Mouse (Mus musculus) liver, embryonic 18 days (tissue): ENCODE measurements around the gene Prrx2. TPM values are rescaled to one million over a fixed set of nuclear protein-coding genes. Genes with fewer than 3 reads are reported as not detected.

Experiments used
- polyA plus RNA-seq: library from polyadenylated mRNA; depleted of rRNA; stranded (reverse); fragments of >200 nt; gene quantifications from 2 replicates; pipeline ENCODE4 v1.2.3, GENCODE M21; 2012; rRNA removed

Prrx2 gene
- 0.17 and 0.19 TPM in 2 replicates for polyA plus RNA-seq

GRCm38 (mm10) chr2:30834373-30835022, at the start of gene Prrx2:
TSS of gene Prrx2 (plus strand) at chr2:30834972.

DNA sequence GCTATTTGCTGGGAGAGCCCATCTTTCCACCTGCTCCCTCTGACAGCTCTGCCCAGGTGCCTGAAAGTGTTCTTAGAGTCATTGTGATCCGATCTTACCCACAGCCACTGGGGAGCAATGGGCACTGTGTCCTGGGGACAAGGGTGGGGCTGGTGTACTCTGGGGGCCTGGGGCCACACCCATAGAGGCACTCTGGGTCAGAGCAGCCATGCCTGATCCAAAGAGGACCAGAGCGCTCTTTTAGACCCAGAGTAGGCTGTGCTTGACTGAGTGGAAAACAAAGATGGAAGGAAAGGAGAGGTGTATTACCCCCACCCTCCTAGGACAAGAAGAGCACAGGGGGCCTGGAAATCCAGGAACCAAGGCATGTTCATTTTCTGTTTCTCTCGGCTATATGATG, 31.2 kb upstream of the Prrx2 start, which contains the start of gene 1700001O22Rik:
1700001O22Rik (minus strand) TSS at position 58 of the 400 bp plus-strand sequence.

GRCm38 (mm10) chr2:30807648-30808295, 27.0 kb upstream of the Prrx2 start, which contains the start of gene Ntmt1:
TSS of gene Ntmt1 (plus strand) at chr2:30807826.

DNA sequence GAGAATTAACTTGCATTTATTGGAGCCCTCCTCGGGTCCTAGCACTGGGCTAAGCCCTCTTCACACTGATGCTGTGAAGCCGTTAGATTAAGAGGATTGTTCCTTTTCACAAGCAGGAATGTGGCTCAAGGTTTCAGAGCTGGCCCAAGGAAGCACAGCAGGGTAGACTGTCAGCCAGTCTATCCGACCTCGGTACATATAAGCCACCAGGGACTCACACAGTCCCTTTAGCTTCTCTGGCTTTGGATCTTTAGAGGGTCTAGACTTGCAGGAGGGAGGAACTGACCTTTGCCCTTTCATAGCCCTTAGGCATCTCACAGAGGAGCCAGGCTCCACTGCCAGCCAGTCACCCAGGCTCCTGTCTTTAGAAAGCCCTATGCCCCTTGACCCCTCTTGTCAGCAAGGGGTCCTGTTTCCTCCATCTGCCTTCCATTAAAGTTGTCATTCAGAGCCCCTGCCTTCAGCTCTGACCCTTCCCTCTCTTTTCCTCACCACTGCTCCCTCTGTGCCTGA, 4.4 kb upstream of the Prrx2 start, which contains the start of gene Asb6:
Asb6 (minus strand) TSS at position 51 of the 513 bp plus-strand sequence.

DNA sequence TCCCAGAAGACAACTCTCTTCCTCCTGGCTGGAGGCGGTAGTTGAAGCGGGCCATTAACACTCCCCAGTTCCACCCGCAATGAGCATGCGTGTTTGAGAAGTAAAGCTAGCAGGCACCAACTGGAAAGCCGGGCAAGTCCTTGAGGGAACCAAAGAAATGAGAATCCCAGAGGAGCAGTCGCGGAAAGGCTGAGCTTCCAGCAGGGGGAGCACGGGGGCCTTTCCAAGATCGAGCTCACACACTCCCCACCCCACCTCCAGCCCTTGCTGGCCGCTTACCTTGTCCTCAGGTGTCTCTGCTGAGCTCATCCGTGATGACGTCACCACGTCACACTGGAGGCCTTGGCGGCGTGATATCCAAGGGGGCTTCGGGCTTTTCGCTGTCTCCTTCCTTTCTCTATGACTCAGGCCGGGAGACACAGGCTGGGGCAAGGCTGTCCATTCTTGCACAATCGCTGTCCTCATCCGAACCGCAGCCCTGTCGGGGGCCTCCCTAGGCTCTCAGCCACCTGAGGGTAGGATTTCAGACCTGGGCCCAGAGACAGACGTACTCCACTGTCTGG, 94.8 kb downstream of the Prrx2 start, which contains the start of gene Ptges:
Ptges (minus strand) TSS at position 381 of the 563 bp plus-strand sequence.

Other genes with a start within 250 kb of the Prrx2 start
- gene Cstad, start 239.9 kb upstream of the Prrx2 start, polyA plus RNA-seq = 0.06 and 0.18 TPM in 2 replicates
- gene 1700001O22Rik, start 31.3 kb upstream of the Prrx2 start, polyA plus RNA-seq = 0.06 and 0.09 TPM in 2 replicates
- gene Ntmt1, start 27.1 kb upstream of the Prrx2 start, polyA plus RNA-seq = 17.2 and 20.4 TPM in 2 replicates
- gene Asb6, start 4.6 kb upstream of the Prrx2 start, polyA plus RNA-seq = 14.8 and 15.5 TPM in 2 replicates
- gene Ptges, start 94.9 kb downstream of the Prrx2 start, polyA plus RNA-seq = 1.9 and 2.8 TPM in 2 replicates
- gene Tor1b, start 118.0 kb downstream of the Prrx2 start, polyA plus RNA-seq = 17.6 and 18.6 TPM in 2 replicates
- gene Tor1a, start 133.0 kb downstream of the Prrx2 start, polyA plus RNA-seq = 45.1 and 45.2 TPM in 2 replicates
- gene BC005624, start 147.2 kb downstream of the Prrx2 start, polyA plus RNA-seq = 20.9 and 22.0 TPM in 2 replicates
- 3.4 and 3.8 TPM in 2 replicates for gene Usp20, start 147.3 kb downstream of the Prrx2 start, polyA plus RNA-seq